Mouse (Mus musculus): ENCODE data around the gene Snn. TPM values are rescaled to one million over a fixed set of nuclear protein-coding genes. Genes with fewer than 3 reads are reported as not detected.
"Not testable (repeated sequence)": the region's sequence is repeated elsewhere in the genome, so short reads cannot be mapped to it uniquely, and the experiment has no call there.

Snn gene
- total RNA-seq (2021), result 100 to 1,000 TPM; 182 to 191 TPM
- long read RNA-seq, transcript Snn-201 (2 exons, 2,872 nt), result major isoform, 125 of 164 reads
- long read RNA-seq, partial matches to known transcripts, result 0 of 164 reads
- long read RNA-seq, other reads (novel, unspliced or antisense), result 39 of 164 reads

DNA sequence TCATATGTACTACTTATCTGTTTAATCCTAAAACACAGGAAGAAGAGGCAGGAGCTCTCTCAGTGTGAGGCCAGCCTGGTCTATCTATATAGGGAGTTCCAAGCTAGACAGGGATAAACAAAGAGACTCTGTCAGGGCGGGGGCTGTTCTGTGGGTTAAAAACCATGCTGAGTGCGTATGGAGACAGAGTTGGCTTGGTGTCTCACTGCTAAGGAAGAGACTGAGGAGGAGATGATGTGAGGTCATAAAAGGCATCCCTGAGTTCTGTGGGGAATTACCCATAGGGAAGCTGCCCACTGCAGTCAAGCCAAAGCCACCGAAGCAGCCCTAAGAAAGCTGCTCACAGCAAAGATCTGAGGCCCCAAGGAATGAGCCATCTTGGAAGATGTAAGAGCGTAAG, at the start of gene Snn:
TSS of gene Snn (plus strand) at position 301 of the 400 bp plus-strand sequence.
- no peak for DNase-seq (ENCODE audit: low spot score in 2 of 2)

DNA sequence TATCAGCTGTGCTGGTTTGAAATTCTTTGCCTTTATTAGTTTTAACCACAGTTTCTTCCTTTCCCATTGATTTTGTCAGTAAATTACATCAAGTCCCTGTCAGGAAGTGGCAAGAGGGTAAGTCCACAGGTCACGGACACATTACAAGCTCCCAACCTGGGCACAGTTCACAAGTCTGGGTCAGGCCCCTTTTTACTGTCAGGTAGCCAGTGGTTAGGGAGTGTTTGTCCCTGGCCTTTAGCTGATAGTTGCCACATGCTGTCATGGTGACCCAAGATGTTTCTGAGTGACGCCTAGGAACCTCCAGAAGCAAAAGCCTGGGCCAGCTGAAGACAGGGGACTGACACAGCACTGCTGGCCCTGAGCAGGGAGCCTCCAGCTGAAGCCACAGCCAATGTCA, 49.5 kb upstream of the Snn start:
- DNase-seq (ENCODE audit: low spot score in 2 of 2), result no peak

GRCm38 (mm10) chr16:11011939-11012338, 48.8 kb upstream of the Snn start:
- DNase-seq (ENCODE audit: low spot score in 2 of 2), result no peak

DNA sequence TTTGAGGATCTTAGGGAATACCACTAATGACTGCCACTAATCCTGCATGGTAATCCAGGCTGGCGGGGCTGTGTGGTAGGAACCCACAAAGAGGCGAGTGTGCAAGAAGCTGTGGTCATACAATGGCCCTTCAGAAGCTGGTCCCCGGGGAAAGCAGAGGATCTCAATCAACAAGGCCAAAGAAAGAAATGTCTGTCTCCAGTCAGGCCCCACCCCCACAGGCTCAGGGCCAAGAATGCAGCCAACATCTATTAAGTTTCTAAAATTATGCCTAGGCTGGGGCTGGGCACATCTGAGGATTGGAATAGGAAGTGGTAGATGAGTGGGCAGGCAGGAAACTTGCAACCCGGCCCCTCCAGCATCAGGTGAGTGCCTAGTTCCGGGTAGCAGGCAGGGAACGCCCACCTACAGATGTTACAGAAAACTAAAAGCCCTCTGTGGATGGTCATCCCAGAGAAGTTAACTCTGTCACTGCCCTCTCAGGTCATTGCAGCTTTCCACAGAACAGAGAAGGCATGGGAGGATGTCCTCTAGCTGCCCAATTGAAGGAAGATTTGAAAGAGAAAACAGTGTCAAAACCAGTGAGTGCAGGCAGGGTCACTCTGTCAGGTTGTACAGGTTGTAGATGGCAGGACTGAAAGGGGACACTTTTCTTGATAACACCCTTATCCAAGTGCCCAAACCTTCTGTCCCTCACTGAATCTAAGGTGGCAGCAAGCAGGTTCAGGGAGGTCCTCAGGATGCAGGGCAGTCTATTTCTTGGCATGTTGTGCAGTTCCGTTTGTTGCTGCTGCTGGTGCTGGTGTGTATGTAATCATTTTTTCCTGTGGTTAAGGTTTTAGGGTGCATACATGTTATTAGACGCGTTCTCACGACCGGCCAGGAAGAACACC, 47.9 kb upstream of the Snn start:
- DNase-seq (ENCODE audit: low spot score in 2 of 2), result peak; percentile 30 to 80

DNA sequence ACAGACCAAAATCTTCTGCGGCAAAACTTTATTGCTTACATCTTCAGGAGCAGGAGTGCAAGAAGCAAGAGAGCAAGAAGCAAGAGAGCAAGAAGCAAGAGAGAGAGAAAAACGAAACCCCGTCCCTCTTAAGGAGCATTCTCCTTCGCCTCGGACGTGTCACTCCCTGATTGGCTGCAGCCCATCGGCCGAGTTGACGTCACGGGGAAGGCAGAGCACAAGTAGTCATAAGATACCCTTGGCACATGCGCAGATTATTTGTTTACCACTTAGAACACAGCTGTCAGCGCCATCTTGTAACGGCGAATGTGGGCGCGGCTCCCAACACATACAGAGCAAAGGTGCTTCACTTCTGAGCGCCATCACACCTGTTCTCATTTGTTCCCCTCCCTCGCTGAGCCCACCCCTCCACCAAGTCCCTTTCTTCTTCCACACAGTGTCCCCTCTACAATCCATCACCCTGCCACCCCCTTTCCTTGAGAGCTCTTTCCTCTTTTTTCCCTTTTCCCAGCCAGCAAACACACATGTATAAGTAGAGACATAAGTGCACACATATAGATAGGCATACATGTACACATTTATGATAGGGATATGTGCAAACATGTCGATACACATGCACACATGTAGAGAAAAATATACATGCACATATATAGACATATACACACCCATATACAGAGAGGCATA, 47.1 kb upstream of the Snn start:
- not testable (repeated sequence) for DNase-seq (ENCODE audit: low spot score in 2 of 2)

DNA sequence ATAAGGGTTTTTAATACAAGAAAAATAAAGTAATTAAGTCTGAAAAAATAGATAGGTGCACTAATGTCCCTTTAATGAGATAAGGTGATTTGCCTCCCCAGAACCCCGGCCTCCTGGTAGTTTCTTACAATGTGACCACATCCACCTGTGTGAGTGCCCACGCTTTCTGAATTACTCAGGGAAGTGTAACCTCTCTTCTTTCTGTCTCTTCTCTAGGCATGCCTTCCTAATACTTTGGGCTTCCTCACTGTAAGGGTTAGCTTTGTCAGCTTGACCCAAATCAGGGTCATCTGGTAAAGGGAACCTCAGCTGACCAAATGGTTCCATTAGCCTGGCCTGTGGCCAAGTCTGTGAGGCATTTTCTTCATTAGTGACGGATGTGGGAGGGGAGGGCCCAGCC, 46.3 kb upstream of the Snn start:
- no peak for DNase-seq (ENCODE audit: low spot score in 2 of 2)

DNA sequence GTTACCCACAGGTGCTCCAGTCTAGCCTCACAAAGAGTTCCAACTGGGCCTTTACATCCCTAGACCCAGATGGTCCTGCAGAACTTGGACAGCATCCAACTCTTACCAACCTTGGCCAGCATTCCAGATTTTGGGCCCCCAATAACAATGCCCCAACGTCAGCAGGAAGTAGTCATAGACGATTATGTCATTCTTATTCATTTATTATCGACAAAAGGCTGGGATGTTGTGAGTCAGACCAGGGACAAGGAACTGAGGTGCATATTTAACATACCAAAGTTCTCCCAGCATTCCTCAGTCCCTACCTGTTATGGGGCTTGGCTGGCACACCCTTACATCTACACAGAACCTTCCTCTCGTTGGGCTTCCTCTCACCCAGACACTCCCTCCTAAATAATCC, 44.4 kb upstream of the Snn start:
- no peak for DNase-seq (ENCODE audit: low spot score in 2 of 2)

DNA sequence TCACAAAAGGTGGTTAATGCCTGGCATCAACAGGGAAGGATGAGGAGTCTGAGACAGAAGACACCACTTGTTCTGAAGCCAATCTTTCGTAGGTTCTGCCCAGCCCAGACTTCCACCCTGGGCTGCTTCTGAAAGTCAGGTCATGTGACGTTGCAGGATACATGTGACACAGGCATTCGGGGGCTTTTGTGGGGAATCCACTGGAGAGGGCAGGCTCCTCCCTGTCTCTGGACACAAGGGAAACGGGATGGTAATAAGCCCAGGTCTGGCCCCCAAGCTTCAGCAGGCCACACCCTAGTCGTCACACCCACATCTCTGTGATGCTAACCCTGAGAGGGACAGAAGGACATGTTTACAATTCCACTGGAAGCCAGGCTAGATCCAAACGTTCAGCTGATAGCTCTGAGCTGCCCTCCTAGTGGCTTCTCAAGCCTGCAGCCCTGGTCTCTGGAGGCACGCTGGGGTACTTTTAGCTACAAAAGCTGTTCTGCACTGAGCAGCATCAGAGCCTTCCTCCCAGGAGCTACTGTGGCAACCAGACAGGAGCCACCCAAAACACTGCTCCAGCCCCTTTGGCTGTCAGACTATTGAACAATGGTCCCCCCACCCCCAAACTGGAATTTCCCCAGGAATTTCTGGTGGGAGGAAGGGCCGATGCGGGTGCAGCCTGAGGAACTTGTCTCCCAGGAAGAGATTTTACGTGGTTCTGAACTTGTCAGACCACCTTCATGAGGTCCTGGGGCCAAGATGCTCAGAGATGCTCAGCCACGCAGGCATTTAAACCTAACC, 42.7 kb upstream of the Snn start:
- DNase-seq (ENCODE audit: low spot score in 2 of 2), result no peak

- DNase-seq (ENCODE audit: low spot score in 2 of 2), result no peak
Observed at GRCm38 (mm10) chr16:11021403-11022112, 39.2 kb upstream of the Snn start.

DNA sequence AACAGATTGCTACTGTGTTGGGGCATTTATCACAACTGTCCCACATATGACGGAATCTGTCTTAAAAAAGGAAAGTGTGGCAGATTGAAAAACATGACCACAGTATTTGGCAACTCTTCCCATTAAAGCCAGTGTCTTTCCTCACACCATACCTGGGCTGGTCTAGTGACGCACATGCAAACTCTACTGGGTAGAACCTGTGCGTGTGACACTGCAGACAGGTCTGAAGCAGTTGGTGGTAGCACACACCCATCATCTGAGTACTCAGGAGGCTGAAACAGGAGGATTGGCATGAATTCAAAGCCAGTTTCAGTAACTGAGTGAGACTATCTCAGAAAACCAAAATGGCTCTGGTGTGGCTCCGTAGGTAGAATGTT, 38.6 kb upstream of the Snn start:
- no peak for DNase-seq (ENCODE audit: low spot score in 2 of 2)

DNA sequence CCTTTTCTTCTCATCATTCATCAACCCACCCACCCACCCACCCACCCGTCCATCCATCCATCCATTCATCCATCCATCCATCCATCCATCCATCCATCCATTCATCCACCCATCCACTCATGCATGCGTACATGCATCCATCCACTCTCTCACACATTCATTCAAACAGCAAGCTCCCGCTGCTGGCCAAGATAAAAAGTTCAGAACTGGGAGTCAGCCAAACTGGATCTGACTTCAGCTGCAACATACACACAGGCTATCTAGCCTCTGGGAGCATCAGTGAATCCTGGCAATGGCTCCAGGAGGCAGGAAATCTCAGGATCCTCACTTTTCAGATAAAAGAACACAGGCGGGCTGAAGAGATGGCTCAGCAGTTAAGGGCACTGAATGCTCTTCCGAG, 37.1 kb upstream of the Snn start:
- DNase-seq (ENCODE audit: low spot score in 2 of 2), result no peak

DNA sequence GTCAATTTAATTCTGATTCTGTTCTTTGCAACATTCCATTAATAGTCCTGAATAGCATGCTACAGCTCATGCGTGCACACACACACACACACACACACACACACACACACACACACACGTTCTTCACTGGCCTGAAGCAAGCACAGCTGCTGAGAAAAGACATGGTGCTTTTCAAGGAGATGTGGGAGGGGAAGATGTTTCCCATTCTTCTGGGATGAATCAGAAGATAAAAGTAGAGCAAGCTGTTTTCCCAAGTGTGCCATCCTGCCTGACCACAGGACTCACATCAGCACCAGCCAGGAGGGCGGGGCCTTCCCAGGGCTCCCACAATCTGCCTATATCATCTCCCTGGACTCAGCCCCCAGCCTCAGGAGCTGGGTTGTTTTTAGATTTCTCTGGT, 35.9 kb upstream of the Snn start:
- no peak for DNase-seq (ENCODE audit: low spot score in 2 of 2)

GRCm38 (mm10) chr16:11028206-11028605, 32.5 kb upstream of the Snn start:
- no peak for DNase-seq (ENCODE audit: low spot score in 2 of 2)

- no peak for DNase-seq (ENCODE audit: low spot score in 2 of 2)
Observed at GRCm38 (mm10) chr16:11030844-11031243, 29.9 kb upstream of the Snn start.

- no peak for DNase-seq (ENCODE audit: low spot score in 2 of 2)
Observed at GRCm38 (mm10) chr16:11031320-11031719, 29.4 kb upstream of the Snn start.

GRCm38 (mm10) chr16:11034193-11034803, 26.4 kb upstream of the Snn start:
- peak; percentile 47 to 89 for DNase-seq (ENCODE audit: low spot score in 2 of 2)

- no peak for DNase-seq (ENCODE audit: low spot score in 2 of 2)
Observed at GRCm38 (mm10) chr16:11035273-11035672, 25.5 kb upstream of the Snn start.

GRCm38 (mm10) chr16:11035790-11036431, 24.8 kb upstream of the Snn start:
- peak; percentile 32 to 68 for DNase-seq (ENCODE audit: low spot score in 2 of 2)

- DNase-seq (ENCODE audit: low spot score in 2 of 2), result no peak
Observed at GRCm38 (mm10) chr16:11040603-11041002, 20.1 kb upstream of the Snn start.

DNA sequence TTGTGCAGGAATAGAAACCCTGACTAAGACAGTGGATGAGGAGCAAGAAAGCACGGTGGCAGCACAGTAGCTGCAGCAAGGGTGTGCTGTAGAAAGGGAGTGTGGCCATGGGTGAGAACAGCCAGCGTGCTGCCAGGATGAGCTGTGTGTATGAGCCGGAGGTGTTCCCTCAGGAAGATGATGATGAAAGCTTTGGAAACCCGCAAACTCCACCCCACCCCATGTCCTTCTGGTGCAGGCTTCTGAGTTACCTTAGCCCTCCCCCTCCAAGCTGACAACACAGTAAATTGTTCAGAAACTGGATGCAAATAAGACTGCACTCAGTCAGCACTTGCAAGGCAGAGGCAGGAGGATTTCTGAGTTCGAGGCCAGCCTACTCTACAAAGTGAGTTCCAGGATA, 17.5 kb upstream of the Snn start:
- no peak for DNase-seq (ENCODE audit: low spot score in 2 of 2)

Data from layer of hippocampus, adult 18-20 months (tissue).